Mouse (Mus musculus) spleen, adult 18-20 months (tissue): ENCODE measurements around the gene Chst10.
A peak's percentile ranks its signal among the peaks of the same experiment; 100 is the strongest.

ENCODE experiments used
- DNase-seq, 2 experiments: peaks; one replicate each; pipeline ENCODE4 v3.0.0; 2022; ENCODE audit warnings: mixed read lengths in 2 of 2

Gene Chst10

GRCm38 (mm10) chr1:38866242-38866641, 31.7 kb downstream of the Chst10 start:
- no peak for DNase-seq

GRCm38 (mm10) chr1:38864341-38864740, 33.6 kb downstream of the Chst10 start:
- DNase-seq = no peak

- DNase-seq = peak in 1 of 2 experiments; percentile 22
Observed at GRCm38 (mm10) chr1:38862213-38862612, 35.7 kb downstream of the Chst10 start.

- DNase-seq = no peak
Observed at GRCm38 (mm10) chr1:38860867-38861524, 37.0 kb downstream of the Chst10 start.

- DNase-seq = no peak
Observed at GRCm38 (mm10) chr1:38860207-38860606, 37.8 kb downstream of the Chst10 start.

- peak in 1 of 2 experiments; percentile 31 for DNase-seq
Observed at GRCm38 (mm10) chr1:38856196-38856595, 41.8 kb downstream of the Chst10 start.

GRCm38 (mm10) chr1:38852250-38852649, 45.7 kb downstream of the Chst10 start:
- DNase-seq = no peak

- DNase-seq = no peak
Observed at GRCm38 (mm10) chr1:38850650-38851049, 47.3 kb downstream of the Chst10 start.

- no peak for DNase-seq
Observed at GRCm38 (mm10) chr1:38848451-38849289, 49.3 kb downstream of the Chst10 start.

GRCm38 (mm10) chr1:38847975-38848374, 50.0 kb downstream of the Chst10 start:
- DNase-seq = no peak

GRCm38 (mm10) chr1:38843275-38843674, 54.7 kb downstream of the Chst10 start:
- no peak for DNase-seq

- DNase-seq = no peak
Observed at GRCm38 (mm10) chr1:38842861-38843260, 55.1 kb downstream of the Chst10 start.

- no peak for DNase-seq
Observed at GRCm38 (mm10) chr1:38839944-38840343, 58.0 kb downstream of the Chst10 start.

- no peak for DNase-seq
Observed at GRCm38 (mm10) chr1:38836477-38836872, 61.5 kb downstream of the Chst10 start, which contains the start of gene Lonrf2. Gene Lonrf2, minus strand, starts transcription at chr1:38836711.

GRCm38 (mm10) chr1:38835568-38836476, 62.1 kb downstream of the Chst10 start:
- DNase-seq = no peak

GRCm38 (mm10) chr1:38834899-38835298, 63.1 kb downstream of the Chst10 start:
- peak in 1 of 2 experiments; percentile 6 for DNase-seq

- DNase-seq = no peak
Observed at GRCm38 (mm10) chr1:38824926-38825325, 73.0 kb downstream of the Chst10 start.

GRCm38 (mm10) chr1:38823851-38824250, 74.1 kb downstream of the Chst10 start:
- DNase-seq = no peak

- no peak for DNase-seq
Observed at GRCm38 (mm10) chr1:38819691-38820090, 78.3 kb downstream of the Chst10 start.

GRCm38 (mm10) chr1:38817671-38818070, 80.3 kb downstream of the Chst10 start:
- DNase-seq = no peak

- DNase-seq = no peak
Observed at GRCm38 (mm10) chr1:38817268-38817667, 80.7 kb downstream of the Chst10 start.

- DNase-seq = no peak
Observed at GRCm38 (mm10) chr1:38816306-38816705, 81.7 kb downstream of the Chst10 start.
